Mouse (Mus musculus): ENCODE results near the gene Nsf. TPM values are rescaled to one million over a fixed set of nuclear protein-coding genes. Genes with fewer than 3 reads are reported as not detected.

Nsf gene
- 10 to 100 TPM; 15.9 to 23.5 TPM for total RNA-seq (2021)
- long read RNA-seq, experiment 1, partial matches to known transcripts = 0 of 7 reads
- long read RNA-seq, experiment 1, other reads (novel, unspliced or antisense) = 3 of 7 reads
- long read RNA-seq, experiment 2, transcript Nsf-202 (21 exons, 3,766 nt) = major isoform, 11 of 16 reads
- long read RNA-seq, experiment 2, partial matches to known transcripts = 1 of 16 reads
- long read RNA-seq, experiment 2, other reads (novel, unspliced or antisense) = 3 of 16 reads

GRCm38 (mm10) chr11:103953896-103954292 lies at the start of gene Nsf:
Nsf (minus strand) TSS chr11:103954056.
- DNase-seq = peak; percentile 79

- no peak for DNase-seq
Measured at GRCm38 (mm10) chr11:104003397-104003796, 49.5 kb upstream of the Nsf start.

- no peak for DNase-seq
Measured at GRCm38 (mm10) chr11:104002191-104002590, 48.3 kb upstream of the Nsf start.

- no peak for DNase-seq
Measured at GRCm38 (mm10) chr11:104001395-104001955, 47.6 kb upstream of the Nsf start.

- DNase-seq = no peak
Measured at GRCm38 (mm10) chr11:104000667-104001394, 47.0 kb upstream of the Nsf start.

- no peak for DNase-seq
Measured at GRCm38 (mm10) chr11:103998737-103999136, 44.9 kb upstream of the Nsf start.

- DNase-seq = no peak
Measured at GRCm38 (mm10) chr11:103997385-103997784, 43.5 kb upstream of the Nsf start.

GRCm38 (mm10) chr11:103992638-103993037 lies 38.8 kb upstream of the Nsf start:
- DNase-seq = no peak

GRCm38 (mm10) chr11:103990049-103990557 lies 36.2 kb upstream of the Nsf start:
- DNase-seq = peak; percentile 16

- DNase-seq = peak; percentile 50
Measured at GRCm38 (mm10) chr11:103987423-103987822, 33.6 kb upstream of the Nsf start.

GRCm38 (mm10) chr11:103984067-103984466 lies 30.2 kb upstream of the Nsf start:
- DNase-seq = no peak

- DNase-seq = no peak
Measured at GRCm38 (mm10) chr11:103981826-103982225, 28.0 kb upstream of the Nsf start.

- no peak for DNase-seq
Measured at GRCm38 (mm10) chr11:103979381-103979780, 25.5 kb upstream of the Nsf start.

GRCm38 (mm10) chr11:103970876-103971275 lies 17.0 kb upstream of the Nsf start:
- no peak for DNase-seq

- DNase-seq = no peak
Measured at GRCm38 (mm10) chr11:103969278-103969677, 15.4 kb upstream of the Nsf start.

GRCm38 (mm10) chr11:103967106-103967735 lies 13.4 kb upstream of the Nsf start:
- no peak for DNase-seq

- no peak for DNase-seq
Measured at GRCm38 (mm10) chr11:103956866-103957265, 3.0 kb upstream of the Nsf start.

- no peak for DNase-seq
Measured at GRCm38 (mm10) chr11:103953032-103953895, 592 bp downstream of the Nsf start.

- DNase-seq = no peak
Measured at GRCm38 (mm10) chr11:103952635-103953031, 1.2 kb downstream of the Nsf start.

- no peak for DNase-seq
Measured at GRCm38 (mm10) chr11:103951106-103951505, 2.8 kb downstream of the Nsf start.

GRCm38 (mm10) chr11:103948952-103949351 lies 4.9 kb downstream of the Nsf start:
- no peak for DNase-seq

GRCm38 (mm10) chr11:103942740-103943139 lies 11.1 kb downstream of the Nsf start:
- DNase-seq = no peak
